Mouse (Mus musculus): ENCODE measurements around the gene Ltb.
A peak's percentile ranks its signal among the peaks of the same experiment; 100 is the strongest.

The Ltb gene

DNA sequence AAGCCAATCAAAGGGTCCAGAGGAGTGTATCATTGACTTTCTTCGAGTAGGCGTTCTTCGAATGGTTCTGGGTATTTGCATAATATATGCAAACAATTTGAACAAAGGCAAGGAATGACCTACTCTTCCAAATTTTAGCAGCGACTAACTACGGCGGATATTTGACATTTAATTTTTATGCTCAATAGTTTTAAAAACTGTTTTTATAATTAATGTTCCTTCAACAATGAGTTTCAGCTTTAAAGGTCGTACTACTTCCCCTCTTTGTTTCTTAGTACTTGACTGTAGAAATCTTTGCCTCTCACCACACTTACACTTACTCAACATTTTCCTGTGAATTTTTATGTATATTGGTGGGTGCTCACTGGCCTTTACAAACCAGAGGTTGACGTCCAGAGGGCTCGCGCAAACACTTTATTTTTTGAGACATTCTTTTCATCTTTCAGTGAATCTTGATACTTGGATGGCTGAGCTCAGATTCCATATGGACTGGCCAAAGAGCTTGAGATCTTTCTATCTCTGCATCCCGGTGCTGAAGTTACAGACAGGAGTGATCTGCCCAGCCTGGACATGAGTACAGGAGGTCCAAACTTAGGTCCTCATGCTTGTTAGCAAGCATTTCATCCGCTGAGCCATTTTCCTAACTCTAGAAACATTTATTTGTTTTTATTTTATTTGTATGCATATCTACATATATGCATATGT is 28.6 kb upstream of the Ltb start:
- no peak for DNase-seq (ENCODE audit: low spot score)

DNA sequence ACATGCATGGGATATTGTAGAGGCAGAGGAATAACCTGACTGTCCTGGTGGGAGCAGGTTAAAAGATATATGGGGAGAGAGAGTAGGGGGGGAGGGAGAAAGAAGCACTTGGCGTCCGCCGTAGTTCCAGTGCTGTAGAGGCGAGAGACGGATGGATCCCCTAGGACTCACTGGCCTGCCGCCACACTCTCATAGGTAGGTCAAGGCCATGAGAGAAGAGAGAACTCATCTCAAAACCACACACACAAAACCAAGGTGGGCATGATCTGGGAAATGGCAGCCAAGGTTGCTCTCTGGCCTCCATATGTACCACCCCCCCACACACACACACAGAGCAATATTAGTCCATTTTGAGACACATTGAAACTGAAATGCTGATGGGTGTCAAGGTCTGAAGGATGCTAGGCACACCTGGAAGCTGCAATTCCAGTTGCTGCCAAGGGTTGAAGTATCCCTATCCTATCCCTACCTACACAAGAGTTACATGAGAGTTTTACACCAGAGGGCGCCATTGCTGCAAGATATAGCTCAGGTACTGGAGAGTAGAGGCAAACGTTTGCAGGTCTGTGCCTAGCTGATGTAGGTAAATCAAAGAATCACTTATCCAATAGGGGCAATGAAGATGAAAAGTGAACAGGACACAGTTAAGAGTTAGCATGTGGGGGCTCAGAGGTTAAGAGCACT is 27.7 kb upstream of the Ltb start:
- no peak for DNase-seq (ENCODE audit: low spot score)

DNA sequence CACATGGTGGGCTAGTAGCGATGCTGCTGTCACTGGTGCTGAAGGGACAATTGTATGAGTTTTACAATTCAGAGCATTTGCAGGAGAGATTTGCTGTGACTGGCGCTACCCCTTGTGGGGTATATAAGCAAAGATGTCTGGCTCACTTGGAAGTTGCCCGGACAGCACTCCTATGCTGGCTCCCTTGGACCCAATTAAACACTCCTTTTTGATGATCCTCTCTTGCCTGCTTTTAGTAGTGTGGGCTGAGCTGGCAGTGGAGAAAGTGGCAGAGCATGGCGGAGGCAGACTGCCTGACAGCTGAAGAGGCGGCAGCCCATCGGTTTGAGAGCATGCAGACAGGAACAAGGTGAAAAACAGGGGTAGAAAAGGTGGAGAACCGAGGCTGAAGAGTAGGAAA is 26.4 kb upstream of the Ltb start:
- no peak for DNase-seq (ENCODE audit: low spot score)

DNA sequence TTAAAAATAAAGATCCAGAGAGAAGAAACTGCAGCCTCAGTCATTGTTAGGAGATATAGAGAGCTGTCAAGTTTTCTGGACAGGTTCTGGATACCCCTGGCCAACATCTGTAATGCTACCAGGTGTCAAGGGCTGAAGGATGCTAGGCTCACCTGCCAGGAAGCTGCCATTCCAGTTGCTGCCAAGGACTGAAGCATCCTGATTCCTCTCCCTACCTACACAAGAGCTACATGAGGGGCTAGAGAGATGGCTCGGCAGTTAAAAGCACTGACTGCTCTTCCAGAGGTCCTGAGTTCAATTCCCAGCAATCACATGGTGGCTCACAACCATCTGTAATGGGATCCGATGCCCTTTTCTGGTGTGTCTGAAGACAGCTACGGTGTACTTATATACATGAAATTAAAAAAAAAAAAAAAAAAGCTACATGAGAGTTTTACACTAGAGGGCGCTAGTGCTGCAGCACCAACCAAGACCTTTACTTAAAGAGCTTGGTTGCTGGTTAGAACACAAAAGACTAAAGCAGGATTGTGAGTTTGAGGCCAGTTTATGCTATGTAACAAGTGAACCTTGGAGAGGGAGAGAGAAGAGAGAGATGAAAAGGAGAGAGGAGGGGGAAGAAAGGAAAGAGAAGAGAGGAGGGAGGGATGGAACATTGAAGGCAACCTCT is 25.6 kb upstream of the Ltb start:
- no peak for DNase-seq (ENCODE audit: low spot score)

DNA sequence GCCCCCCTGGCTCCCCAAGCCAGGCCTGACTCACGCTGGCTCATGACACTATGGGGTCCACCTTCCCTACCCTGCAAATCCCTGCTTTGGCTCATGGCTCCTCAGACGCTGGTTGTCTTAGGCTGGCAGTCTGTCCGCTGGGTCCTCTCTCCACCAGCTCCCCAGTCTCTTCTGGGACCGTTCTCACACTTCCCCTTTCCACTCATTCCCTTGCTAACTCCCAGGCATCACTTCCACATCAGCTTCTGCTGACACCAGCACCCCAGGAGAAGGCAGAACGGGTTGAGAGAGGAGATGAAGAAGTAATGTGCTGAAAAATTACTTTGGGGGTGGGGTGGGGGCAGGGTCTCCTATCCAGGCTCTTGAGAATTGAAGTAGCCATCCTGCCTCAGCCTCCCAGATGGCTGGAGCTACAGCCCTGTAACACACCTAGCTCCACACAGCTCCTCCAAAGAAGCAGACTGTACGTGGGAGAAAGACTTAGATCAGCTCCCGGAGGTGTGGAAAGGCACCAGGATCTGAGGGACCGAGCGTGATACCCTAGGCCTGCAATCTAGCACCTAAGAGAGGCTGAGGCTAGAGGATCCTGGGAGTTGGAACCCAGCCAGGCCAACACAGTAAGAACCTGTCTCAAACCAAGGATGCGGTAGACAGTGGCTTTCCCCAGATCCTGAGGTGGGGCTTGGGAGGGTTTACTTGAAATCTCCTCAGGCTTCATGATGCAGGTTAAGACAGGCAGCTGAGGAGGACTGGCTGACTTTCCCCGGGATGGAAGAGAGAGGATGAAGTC is 21.6 kb upstream of the Ltb start:
- DNase-seq (ENCODE audit: low spot score): no peak

DNA sequence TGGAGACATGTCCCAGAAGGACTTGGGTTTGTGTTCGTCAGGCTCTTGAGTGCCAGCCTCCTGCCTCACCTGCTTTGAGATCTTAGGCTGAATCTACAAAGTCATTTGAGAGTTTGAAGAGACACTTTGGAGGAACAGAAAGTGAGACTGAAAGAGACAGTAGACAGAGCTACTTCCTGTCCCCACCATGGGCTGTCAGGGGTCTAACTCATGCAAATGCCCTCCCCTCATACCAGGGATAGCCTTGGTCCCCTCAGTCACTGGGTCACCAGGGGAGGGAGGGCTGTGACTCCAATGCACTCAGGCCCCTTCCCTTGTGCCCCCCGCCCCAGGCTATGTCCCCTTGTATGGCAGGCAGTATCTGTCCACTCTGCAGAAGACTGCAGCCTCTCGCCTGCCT is 20.9 kb upstream of the Ltb start:
- no peak for DNase-seq (ENCODE audit: low spot score)

DNA sequence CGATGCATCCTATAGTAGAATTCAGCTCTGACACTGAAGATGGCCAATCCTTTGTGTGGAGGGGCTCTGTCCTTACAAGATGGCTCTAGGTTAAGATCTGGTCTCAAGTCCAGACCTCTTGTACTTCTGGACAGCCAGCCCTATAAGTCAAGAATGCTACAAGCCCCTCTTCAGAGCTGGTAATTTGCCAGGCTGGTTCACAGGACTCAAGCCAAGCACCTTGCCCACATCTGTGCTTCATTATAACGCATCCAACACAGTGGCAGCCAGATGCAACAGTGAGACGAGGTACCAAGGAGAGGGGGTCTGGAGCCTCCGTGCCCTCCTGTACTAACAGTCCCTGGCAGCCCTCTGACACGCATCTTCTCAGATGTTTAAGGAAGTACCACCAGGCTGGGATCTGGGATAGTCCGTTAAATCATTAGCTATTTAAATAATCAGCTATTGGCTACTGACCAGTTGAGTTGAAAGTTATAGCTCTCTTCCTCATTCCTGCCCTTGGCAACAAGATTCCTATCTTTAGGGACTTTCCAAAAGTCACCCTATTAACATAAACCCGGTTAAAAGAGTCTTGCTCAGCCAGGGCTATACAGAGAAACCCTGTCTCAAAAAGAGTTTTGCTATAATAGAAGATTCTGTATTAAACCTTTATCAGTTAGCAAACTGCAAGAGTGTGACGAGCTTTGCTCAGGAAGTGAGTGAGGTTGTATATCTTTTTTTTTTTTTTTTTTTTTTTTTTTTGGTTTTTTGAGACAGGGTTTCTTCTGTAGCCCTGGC is 19.9 kb upstream of the Ltb start:
- no peak for DNase-seq (ENCODE audit: low spot score)

DNA sequence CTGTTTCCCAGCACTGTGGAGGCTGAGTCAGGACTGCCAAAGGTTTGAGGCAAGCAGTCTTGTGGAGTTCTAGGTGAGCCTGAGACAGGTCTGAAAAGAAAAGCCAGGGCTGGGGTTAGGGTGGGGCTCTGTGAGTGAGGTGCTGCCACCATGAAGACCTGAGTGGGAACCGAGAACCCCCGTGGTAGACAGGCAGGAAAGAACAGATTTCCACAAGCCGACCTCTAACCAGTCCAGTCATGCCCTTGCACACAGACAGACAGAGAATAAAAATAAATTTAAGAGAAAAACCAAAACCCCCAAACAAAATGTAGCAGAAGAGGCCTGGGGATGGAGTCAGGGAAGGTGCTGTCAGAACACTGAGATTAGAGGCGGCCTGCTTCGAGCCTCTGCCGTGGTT is 18.9 kb upstream of the Ltb start:
- no peak for DNase-seq (ENCODE audit: low spot score)

DNA sequence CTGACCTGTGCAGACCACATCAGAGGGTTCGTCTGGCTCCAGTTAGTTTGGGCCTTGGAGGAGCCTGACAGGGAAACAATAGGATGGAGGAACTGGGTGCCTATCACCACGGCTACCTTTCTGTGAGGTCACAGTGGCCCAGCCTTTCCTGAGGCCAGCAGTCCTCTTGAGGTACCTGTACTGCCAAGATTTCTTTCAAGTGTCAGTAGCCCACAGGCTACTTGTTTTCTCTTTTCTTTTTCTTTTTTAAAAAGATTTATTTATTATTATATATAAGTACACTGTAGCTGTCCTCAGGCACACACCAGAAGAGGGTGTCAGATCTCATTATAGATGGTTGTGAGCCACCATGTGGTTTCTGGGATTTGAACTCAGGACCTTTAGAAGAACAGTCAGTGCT is 18.3 kb upstream of the Ltb start, which contains the start of gene Aif1:
Gene Aif1 (minus strand): TSS at position 101 of the 400 bp plus-strand sequence.
- DNase-seq (ENCODE audit: low spot score): no peak

DNA sequence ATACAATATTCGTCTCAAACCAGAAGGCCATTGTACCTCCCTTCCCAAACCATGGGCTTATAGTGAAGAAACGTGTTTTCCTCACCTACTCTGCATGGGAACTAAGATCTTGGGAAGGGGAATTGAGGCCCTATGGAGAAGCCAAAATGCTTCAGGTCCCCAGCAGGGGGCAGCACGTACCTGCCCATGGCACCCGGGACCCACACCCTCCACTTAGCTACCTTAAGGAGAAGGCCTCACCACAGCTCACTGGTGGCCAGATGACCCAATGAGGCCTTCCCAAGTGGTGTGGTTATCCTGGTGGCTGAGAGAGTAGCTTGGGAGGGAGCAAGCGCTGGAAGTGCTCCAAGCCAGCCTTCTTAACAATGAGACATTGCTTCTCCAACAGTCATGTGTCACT is 15.7 kb upstream of the Ltb start:
- peak; percentile 88 for DNase-seq (ENCODE audit: low spot score)

DNA sequence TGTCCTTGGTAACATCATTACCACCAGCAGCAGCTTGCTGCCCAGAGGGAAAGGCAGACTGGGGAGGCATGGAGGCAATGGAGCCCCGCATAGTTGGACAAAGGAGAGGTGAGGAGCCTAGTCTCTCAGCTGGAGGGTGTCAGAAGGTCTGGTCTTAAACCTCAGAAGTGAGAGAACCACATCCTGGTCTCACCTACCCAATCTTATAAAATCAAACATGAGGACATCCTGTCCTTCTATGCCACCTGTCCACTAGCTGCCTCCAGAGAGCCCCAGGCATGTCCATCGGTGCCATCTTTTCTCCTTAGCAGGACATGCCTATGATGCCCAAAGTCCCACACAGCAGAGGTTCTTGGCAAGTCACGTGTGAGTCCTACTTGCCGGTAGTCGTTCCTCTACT is 14.1 kb upstream of the Ltb start:
- DNase-seq (ENCODE audit: low spot score): no peak

DNA sequence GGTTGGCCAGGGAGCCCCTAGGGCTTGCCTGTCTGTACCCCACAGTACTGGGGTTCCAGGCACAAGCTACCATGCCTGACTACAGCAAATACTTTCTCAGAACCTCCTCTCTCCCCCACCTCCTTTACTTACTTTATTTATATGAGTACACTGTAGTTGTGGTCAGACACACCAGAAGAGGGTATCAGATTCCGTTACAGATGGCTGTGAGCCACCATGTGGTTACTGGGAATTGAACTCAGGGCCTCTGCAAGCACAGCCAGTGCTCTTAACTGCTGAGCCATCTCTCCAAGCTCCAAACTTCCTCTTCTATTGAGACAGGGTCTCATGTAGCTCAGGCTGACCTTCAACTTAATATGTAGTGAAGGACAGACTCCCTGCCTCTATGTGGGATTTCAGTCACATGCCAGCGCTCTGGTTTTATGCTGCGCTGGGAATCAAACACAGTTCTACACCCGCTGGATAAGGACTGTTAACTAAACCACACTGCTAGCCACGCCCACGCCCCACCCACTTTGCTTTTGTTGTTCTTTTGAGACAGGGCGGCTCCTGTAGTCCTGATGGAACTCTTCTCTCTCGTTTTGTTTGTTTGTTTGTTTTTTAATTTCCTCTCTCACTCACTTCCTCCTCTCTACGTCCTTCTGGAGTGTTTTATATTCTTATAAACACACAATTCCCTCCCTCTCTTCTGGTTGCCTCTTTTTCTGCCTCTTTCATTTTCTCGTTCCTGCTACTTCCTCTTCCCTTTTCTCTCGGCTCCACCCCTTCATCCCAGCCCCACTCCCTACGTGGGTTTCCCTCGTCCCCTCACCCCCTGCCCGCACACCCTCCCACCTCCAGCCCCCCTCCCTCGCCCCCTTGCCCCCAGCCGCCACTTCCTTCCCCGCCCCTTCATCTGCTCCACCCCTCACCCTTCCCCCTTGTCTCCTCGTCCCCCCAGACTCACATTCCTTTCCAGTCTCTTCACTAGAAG is 8.3 kb upstream of the Ltb start:
- DNase-seq (ENCODE audit: low spot score): peak; percentile 93

DNA sequence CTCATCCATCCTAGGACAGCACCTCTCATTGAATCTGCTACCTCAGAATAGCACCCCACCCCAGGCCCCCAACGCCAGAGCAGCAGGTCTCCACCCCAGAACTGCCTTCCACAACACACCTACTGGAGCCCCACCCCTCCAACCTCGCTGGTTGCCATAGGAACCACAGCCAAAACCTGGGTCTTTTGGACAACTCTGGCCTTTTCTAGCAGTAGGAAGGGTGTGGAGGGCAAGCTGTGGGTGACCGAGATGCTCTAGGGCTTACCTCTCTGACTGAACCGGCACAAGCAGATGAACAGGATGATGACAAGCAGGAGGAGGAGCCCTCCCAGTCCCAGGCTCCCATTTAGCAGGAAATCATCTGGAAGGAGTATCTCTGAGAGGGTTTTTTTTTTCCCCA is 7.6 kb upstream of the Ltb start:
- no peak for DNase-seq (ENCODE audit: low spot score)

DNA sequence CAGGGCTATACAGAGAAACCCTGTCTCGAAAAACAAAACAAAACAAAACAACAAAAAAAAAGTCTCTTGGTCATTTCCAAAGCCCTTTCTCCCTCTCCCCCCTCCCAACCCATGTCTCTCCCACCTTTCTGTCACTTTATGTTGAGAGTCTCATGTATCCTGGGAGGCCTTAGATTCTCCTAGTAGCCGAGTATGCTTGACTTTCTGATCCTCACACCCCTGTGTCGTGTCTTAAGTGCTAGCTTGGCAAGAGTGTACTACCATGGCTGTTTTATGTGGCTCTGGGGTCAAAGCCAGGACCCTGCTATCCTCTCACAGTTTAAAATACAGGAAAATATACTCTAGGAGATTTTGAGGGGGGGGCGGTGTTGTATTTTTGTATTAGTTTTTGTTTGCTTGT is 6.9 kb upstream of the Ltb start:
- no peak for DNase-seq (ENCODE audit: low spot score)

DNA sequence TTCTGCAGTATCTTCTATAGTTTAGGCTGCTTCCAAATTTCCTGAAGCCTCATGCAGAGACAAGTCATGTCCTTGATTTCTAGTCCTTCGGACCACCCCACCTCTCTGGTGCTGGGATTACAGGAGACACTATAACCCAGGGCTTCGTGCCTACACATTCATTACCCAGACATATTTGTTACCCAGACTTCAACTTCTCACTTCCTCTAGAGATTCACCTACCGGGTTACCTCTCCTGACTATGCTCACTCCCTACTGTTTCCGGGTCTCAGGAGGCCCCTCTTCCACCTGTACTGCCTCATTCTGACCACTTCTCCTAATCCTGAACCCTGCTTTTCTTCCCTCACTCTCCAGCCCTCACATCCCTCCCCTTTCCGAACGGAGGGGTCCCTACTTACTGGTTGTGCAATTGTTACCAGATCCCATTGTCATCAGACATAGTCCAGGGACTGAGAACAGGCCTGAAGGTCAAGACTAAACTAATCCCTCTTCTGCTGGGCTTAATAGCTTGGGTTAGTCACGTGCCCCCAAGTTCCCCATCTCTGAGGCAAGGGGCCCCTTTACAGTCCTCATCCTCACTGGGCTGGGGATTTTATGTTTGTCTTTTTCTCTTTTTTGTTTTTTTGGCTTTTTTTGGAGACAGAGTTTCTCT is 6.2 kb upstream of the Ltb start, which contains the start of gene Lst1:
Gene Lst1 (minus strand): TSS at position 481 of the 652 bp plus-strand sequence.
- no peak for DNase-seq (ENCODE audit: low spot score)

DNA sequence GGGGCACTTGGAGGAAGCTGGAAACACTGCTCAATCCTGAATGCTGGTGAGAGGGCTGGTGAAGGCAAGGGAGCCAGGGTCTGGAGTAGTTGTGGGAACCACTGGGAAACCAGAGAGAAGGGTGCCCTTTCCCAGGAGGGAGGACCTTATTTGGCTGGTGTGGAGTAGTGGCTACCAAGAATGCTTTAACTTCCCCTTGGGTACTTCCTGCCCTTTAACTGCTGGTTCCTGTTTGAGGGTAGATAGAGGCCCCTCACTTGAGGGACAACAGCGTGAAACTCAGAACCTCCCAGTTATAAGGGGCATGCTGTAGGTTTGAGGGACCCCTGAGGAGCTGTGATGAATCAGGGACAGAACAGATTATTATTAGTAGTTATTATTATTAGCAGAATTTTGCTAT is 5.1 kb upstream of the Ltb start:
- DNase-seq (ENCODE audit: low spot score): no peak

DNA sequence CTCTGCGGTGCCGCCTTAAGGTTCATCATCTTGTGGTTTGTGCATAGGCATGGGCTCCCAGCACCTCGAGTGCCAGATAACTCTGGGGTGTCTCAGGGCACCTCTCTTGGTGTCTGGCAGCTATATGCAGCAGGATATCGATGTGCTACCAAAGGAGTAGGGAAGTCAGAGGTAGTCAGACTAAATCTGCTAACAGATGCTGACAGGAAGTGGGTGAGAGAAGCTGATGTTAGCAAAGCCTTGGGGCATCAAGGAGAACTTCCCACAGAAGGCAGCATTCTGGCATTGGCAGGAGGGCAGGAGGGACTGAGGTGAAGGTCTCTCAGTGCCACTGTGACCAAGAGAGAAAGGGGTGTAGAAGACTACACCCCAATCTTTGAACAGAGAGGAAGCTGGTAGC is 4.1 kb upstream of the Ltb start:
- DNase-seq (ENCODE audit: low spot score): no peak

DNA sequence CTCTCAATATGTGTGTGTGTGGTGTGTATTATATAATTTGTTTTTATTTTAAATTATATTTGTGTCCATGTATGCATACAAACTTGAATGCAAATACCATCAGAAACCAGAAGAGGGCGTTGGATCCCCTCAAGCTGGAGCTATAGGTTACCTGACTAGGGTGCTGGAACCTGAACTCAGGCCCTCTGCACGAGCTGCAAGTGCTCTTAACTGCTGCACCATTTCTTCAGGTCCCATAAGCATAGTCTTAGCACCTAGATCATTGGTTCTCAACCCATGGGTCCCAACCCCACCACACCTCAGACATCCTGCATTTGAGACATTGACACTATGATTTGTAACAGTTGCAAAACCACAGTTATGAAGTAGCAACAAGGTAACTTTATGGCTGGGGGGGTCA is 2.5 kb upstream of the Ltb start:
- no peak for DNase-seq (ENCODE audit: low spot score)

DNA sequence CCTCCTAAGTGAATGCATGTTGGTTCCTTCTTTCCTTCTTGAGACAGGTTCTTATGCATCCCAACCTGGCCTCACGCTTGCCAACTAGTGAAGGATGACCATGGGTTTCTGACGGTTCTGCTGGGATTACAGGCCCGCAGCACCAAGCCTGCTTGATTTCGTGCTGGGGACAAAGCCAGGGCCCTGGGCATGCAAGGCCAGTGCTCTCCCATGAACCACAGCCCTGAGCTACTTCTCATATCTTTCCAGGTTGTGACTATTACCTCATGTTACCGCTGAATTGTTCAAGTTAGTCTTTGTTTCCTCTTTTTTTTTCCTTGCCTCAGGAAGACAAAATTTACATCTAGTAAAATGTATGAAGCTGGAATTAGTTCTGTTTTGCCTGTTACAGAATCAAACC is 1.3 kb upstream of the Ltb start:
- DNase-seq (ENCODE audit: low spot score): no peak
